Mouse (Mus musculus) intestine, embryonic 15.5 days (tissue): ENCODE data around the gene Ppm1l. TPM values are rescaled to one million over a fixed set of nuclear protein-coding genes. Genes with fewer than 3 reads are reported as not detected.

Source experiments
- ATAC-seq: fragments of 200-750 bp; cut with Nextera tagmentation; 2 replicates; pipeline ENCODE4 v1.8.0; 2017; ENCODE audit warnings: moderate TSS enrichment, moderate library complexity
- H3K27ac ChIP-seq: fragments of 300-500 bp; sonication (generic); 2 replicates; pipeline ENCODE4 v1.5.1; 2015; ENCODE audit warnings: mild to moderate bottlenecking, inconsistent platforms
- H3K27me3 ChIP-seq: fragments of 300-500 bp; sonication (generic); replicated peaks from 2 replicates; pipeline ENCODE4 v1.6.1; 2015; ENCODE audit warnings: inconsistent platforms
- H3K36me3 ChIP-seq: fragments of 300-500 bp; sonication (generic); 2 replicates; pipeline ENCODE4 v1.6.1; 2015; ENCODE audit warnings: inconsistent platforms
- H3K4me1 ChIP-seq: fragments of 300-500 bp; sonication (generic); replicated peaks from 2 replicates; pipeline ENCODE4 v1.6.1; 2015; ENCODE audit warnings: inconsistent platforms
- H3K4me2 ChIP-seq: fragments of 300-500 bp; sonication (generic); replicated peaks from 2 replicates; pipeline ENCODE4 v1.6.1; 2015; ENCODE audit warnings: mild to moderate bottlenecking, inconsistent platforms
- H3K4me3 ChIP-seq: fragments of 300-500 bp; sonication (generic); replicated peaks from 2 replicates; pipeline ENCODE4 v1.5.1; 2015; ENCODE audit warnings: inconsistent platforms
- H3K9ac ChIP-seq: fragments of 300-500 bp; sonication (generic); 2 replicates; pipeline ENCODE4 v1.6.1; 2015; ENCODE audit warnings: inconsistent platforms
- H3K9me3 ChIP-seq: fragments of 300-500 bp; sonication (generic); 2 replicates; pipeline ENCODE4 v1.6.1; 2016; ENCODE audit warnings: inconsistent platforms
- WGBS: fragments of 180-500 bp; shearing (Covaris S2); methylation state at CpG from one replicate; pipeline ENCODE4 v1.1.7; 2015; 5-methylcytosine and 5-hydroxymethylcytosine counted together
- polyA plus RNA-seq: library from polyadenylated mRNA; unstranded; fragments of >200 nt; fragmentation: Nextera tagmentation; extraction: Ambion mirVana; gene quantifications from 2 replicates; pipeline ENCODE4 v1.2.1, GENCODE M21; 2015

Gene Ppm1l
- polyA plus RNA-seq, 1 experiment from 2014 or later: 5.8 TPM

DNA sequence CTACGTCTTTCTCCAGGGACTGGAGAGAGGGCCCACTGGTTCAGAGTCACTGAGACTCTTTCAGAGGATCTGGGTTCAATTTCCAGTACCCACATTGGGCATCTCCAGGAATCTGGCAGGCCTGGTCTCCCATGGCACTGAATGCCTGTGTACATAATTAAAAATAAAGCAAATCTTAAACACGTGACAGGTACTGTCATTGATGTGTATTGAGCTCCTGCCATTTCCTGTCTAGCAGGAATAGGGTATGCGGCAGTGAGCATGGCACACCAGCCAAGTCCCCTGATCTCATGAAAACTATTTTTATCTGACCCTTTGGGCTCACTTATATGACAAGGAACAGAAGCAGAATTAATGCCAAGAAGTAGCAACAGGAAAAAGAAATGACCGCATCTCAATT is 110.6 kb downstream of the Ppm1l start:
- no peaks in the 10 kb centered on the region for H3K4me1 ChIP-seq
- H3K27me3 ChIP-seq: no peaks in the 10 kb centered on the region
- H3K27ac ChIP-seq: no peak overlapping the region
- WGBS: 83% methylated on average over 4 of the region's 4 CpGs
- no peak overlapping the region for H3K9ac ChIP-seq
- no peak for ATAC-seq
- H3K36me3 ChIP-seq: no peaks in the 10 kb centered on the region
- no peak overlapping the region for H3K4me3 ChIP-seq
- H3K4me2 ChIP-seq: no peak overlapping the region
- H3K9me3 ChIP-seq: no peaks in the 10 kb centered on the region

GRCm38 (mm10) chr3:69428221-69428620 is 111.6 kb downstream of the Ppm1l start:
- no peak overlapping the region for H3K4me3 ChIP-seq
- WGBS: 75% methylated on average over 3 of the region's 3 CpGs
- no peak for ATAC-seq
- no peak overlapping the region for H3K27ac ChIP-seq
- no peaks in the 10 kb centered on the region for H3K27me3 ChIP-seq
- H3K4me2 ChIP-seq: no peak overlapping the region
- H3K36me3 ChIP-seq: no peaks in the 10 kb centered on the region
- no peaks in the 10 kb centered on the region for H3K4me1 ChIP-seq
- no peaks in the 10 kb centered on the region for H3K9me3 ChIP-seq
- H3K9ac ChIP-seq: no peak overlapping the region

- Histone ChIP-seq H3K9ac (no peak overlapping the region), H3K27me3 (no peaks in the 10 kb centered on the region), H3K9me3 (no peaks in the 10 kb centered on the region), H3K4me1 (no peaks in the 10 kb centered on the region), H3K36me3 (no peaks in the 10 kb centered on the region), H3K4me2 (no peak overlapping the region), H3K4me3 (no peak overlapping the region), H3K27ac (no peak overlapping the region)
- WGBS: 93% methylated on average over 5 of the region's 5 CpGs
- no peak for ATAC-seq
Measured at GRCm38 (mm10) chr3:69429319-69429718, 112.7 kb downstream of the Ppm1l start.

DNA sequence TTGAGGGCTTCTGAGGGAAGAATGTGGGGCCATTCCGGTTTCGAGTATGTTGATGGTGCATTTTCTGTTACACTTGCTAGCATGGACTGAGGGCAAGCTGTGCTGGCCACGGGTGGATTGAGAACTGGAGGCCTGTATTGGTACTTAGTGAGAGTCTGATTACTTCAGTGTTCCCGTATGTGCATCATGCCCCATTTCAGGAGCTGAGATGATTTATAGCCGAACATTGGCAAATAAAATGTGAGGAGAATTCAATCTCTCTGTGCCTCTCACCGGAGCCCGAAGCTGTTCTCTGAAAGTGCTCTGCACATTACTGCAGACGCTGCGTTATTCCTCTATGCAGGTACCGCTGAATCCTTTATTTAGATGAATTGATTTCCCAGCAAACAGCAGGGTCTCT is 116.9 kb downstream of the Ppm1l start:
- Histone ChIP-seq H3K27ac (no peak overlapping the region), H3K36me3 (no peaks in the 10 kb centered on the region), H3K27me3 (no peaks in the 10 kb centered on the region), H3K4me3 (no peak overlapping the region), H3K9me3 (no peaks in the 10 kb centered on the region), H3K9ac (no peak overlapping the region), H3K4me2 (no peak overlapping the region), H3K4me1 (no peaks in the 10 kb centered on the region)
- ATAC-seq: no peak
- WGBS: 88% methylated on average over 10 of the region's 10 CpGs

DNA sequence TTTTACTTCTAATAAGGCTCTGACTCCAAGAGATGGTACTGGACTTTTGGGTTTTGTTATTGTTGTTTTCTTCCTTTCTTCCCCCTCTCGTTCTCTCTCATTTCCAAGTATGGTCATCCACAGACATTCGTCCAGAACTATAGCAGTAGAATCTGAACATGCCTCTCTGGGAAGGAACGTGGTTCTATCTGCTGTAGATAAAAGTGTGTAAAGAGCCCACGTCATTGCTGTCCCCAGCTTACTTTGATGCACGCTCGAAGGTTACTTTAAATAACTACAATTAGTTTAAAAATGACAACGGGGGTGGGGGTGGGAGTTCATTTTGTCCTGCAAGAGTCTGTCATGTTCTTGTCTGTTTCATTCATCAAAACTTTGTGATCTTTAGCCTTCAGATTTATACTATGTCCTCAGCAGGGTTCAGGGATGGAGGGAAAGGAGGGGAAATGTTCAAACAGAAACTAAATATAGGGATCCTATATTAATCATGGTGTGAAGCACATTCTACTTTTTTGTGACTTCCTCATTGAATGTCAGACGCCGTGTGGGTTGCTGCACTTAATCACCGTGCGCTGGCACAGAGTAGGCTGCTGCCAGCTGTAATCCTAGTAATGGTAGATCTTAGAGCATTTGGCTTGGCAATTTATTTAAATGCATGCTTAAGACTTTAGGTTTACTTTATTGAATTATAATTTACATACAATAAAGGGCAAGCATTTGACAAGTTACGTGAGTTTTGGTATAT is 122.3 kb downstream of the Ppm1l start:
- ATAC-seq: no peak
- no peak overlapping the region for H3K4me2 ChIP-seq

GRCm38 (mm10) chr3:69440761-69441160 is 124.1 kb downstream of the Ppm1l start:
- no peaks in the 10 kb centered on the region for H3K4me1 ChIP-seq
- no peak overlapping the region for H3K27ac ChIP-seq
- no peak overlapping the region for H3K4me3 ChIP-seq
- no peaks in the 10 kb centered on the region for H3K9me3 ChIP-seq
- H3K27me3 ChIP-seq: no peaks in the 10 kb centered on the region
- H3K4me2 ChIP-seq: no peak overlapping the region
- no peak for ATAC-seq
- H3K36me3 ChIP-seq: no peaks in the 10 kb centered on the region
- 65% methylated on average over 5 of the region's 5 CpGs for WGBS
- H3K9ac ChIP-seq: no peak overlapping the region

More for the DNA sequence above, 122.3 kb downstream of the Ppm1l start:
- no peak overlapping the region for H3K27ac ChIP-seq
- WGBS: 70% methylated on average over 12 of the region's 12 CpGs
- no peaks in the 10 kb centered on the region for H3K9me3 ChIP-seq
- no peaks in the 10 kb centered on the region for H3K36me3 ChIP-seq
- H3K27me3 ChIP-seq: no peaks in the 10 kb centered on the region
- no peaks in the 10 kb centered on the region for H3K4me1 ChIP-seq
- no peak overlapping the region for H3K4me3 ChIP-seq
- no peak overlapping the region for H3K9ac ChIP-seq

DNA sequence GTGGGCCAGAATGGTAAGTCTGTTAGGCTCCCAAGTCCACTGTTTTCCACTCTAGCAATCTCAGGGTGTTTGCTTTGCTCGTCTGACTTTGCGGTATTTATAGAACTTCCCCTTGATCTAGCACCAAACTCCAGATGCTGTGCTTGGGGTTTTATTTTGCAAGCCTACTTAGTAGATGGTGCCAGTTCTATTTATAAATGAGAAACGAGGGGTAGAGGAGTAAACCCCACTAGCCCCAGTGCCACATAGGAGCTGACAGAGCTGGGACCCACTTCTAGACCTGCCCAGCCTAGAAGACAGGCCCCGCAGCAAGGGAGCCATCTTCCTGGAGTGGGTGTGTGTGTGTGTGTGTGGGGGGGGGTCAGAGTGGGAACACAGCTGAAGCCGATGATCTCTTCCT is 130.3 kb downstream of the Ppm1l start:
- no peaks in the 10 kb centered on the region for H3K9me3 ChIP-seq

GRCm38 (mm10) chr3:69449041-69449440 is 132.4 kb downstream of the Ppm1l start:
- H3K4me3 ChIP-seq: no peak overlapping the region
- no peak overlapping the region for H3K4me2 ChIP-seq
- 83% methylated on average over 3 of the region's 3 CpGs for WGBS
- no peaks in the 10 kb centered on the region for H3K4me1 ChIP-seq
- ATAC-seq: no peak
- H3K9me3 ChIP-seq: no peaks in the 10 kb centered on the region
- H3K36me3 ChIP-seq: no peaks in the 10 kb centered on the region
- no peak overlapping the region for H3K27ac ChIP-seq
- H3K9ac ChIP-seq: no peak overlapping the region
- no peaks in the 10 kb centered on the region for H3K27me3 ChIP-seq

More for the DNA sequence above, 130.3 kb downstream of the Ppm1l start:
- no peak for ATAC-seq
- H3K27me3 ChIP-seq: no peaks in the 10 kb centered on the region
- H3K4me3 ChIP-seq: no peak overlapping the region
- no peaks in the 10 kb centered on the region for H3K36me3 ChIP-seq
- H3K9ac ChIP-seq: no peak overlapping the region
- H3K4me1 ChIP-seq: no peaks in the 10 kb centered on the region
- H3K4me2 ChIP-seq: no peak overlapping the region
- no peak overlapping the region for H3K27ac ChIP-seq
- WGBS: 74% methylated on average over 5 of the region's 5 CpGs

GRCm38 (mm10) chr3:69454330-69454729 is 137.7 kb downstream of the Ppm1l start:
- no peak overlapping the region for H3K27ac ChIP-seq

GRCm38 (mm10) chr3:69456071-69456470 is 139.4 kb downstream of the Ppm1l start:
- no peak overlapping the region for H3K9ac ChIP-seq
- no peaks in the 10 kb centered on the region for H3K36me3 ChIP-seq
- no peaks in the 10 kb centered on the region for H3K27me3 ChIP-seq
- no peaks in the 10 kb centered on the region for H3K4me1 ChIP-seq
- no peaks in the 10 kb centered on the region for H3K9me3 ChIP-seq
- 90% methylated on average over 5 of the region's 5 CpGs for WGBS
- no peak overlapping the region for H3K27ac ChIP-seq
- H3K4me3 ChIP-seq: no peak overlapping the region
- H3K4me2 ChIP-seq: no peak overlapping the region
- no peak for ATAC-seq

More at GRCm38 (mm10) chr3:69454330-69454729, 137.7 kb downstream of the Ppm1l start:
- H3K36me3 ChIP-seq: no peaks in the 10 kb centered on the region
- WGBS: 82% methylated on average over 3 of the region's 3 CpGs
- no peak for ATAC-seq
- H3K4me1 ChIP-seq: no peaks in the 10 kb centered on the region
- no peak overlapping the region for H3K4me3 ChIP-seq
- no peaks in the 10 kb centered on the region for H3K27me3 ChIP-seq
- H3K9ac ChIP-seq: no peak overlapping the region
- no peaks in the 10 kb centered on the region for H3K9me3 ChIP-seq
- no peak overlapping the region for H3K4me2 ChIP-seq

DNA sequence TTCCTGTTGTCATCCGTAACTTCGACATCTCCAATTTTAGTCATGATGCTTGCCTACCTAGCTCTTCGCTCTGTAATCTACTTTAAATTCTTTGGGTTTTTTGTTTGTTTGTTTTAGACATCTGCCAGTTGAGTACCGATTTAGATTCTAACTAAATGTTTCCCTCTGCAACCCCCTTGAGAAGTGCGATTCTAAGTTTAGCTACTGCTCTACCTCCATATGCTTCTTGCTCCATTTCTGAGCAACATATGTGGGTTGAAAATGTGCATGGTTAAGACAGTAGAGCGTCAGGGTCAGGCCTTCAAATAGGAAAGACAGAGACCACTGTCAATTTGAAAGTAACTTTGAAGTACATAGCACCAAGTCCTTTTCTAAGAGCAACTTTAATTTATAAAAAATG is 142.1 kb downstream of the Ppm1l start:
- Histone ChIP-seq H3K27me3 (no peaks in the 10 kb centered on the region), H3K4me2 (no peak overlapping the region), H3K4me3 (no peak overlapping the region), H3K36me3 (no peaks in the 10 kb centered on the region), H3K9ac (no peak overlapping the region), H3K9me3 (no peaks in the 10 kb centered on the region), H3K27ac (no peak overlapping the region), H3K4me1 (no peaks in the 10 kb centered on the region)
- ATAC-seq: no peak
- 82% methylated on average over 6 of the region's 6 CpGs for WGBS

DNA sequence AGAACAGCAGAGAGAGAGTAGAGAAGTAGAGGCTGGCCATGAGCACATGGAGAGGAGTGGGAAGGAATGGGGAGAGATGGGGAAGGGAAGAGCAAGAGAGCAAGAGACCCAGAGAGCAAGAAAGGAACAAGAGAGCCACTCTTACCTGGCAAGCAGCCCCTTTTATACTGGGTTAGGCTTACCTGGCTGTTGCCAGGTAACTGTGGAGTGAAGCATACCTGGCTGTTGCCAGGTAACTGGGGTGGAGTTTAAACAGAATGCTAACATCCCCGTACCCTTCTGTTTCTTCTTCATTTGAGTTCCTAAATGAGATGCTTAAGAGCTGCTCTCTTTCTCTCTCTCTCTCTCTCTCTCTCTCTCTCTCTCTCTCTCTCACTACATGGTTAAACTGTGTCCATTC is 145.3 kb downstream of the Ppm1l start:
- Histone ChIP-seq H3K27ac (no peak overlapping the region), H3K36me3 (no peaks in the 10 kb centered on the region), H3K4me1 (no peaks in the 10 kb centered on the region), H3K9ac (no peak overlapping the region), H3K9me3 (no peaks in the 10 kb centered on the region), H3K4me3 (no peak overlapping the region), H3K27me3 (no peaks in the 10 kb centered on the region), H3K4me2 (no peak overlapping the region)
- no peak for ATAC-seq
- 57% methylated on average over 1 of the region's 1 CpGs for WGBS

DNA sequence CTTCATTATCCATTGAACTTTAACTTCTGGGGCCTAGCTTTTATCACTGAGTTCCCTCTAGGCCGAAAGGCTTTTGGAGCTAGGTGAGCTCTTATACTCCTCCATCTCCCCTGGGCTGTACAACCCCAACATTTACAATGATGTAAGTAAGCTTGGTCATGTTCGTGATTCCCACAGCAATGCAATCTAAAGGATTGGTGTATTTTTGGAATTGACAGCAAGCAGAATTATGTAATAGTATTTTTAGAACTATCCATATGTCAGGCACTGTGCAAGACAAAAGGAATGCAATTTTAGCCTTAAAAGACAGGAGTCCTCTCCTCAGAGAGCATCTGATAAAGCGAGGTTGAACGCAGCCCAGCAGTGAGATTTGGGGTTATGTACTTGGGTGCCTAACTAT is 149.1 kb downstream of the Ppm1l start:
- Histone ChIP-seq H3K9ac (no peak overlapping the region), H3K27me3 (no peaks in the 10 kb centered on the region), H3K4me3 (no peak overlapping the region), H3K36me3 (no peaks in the 10 kb centered on the region), H3K4me1 (peaks cover 2% of the 10 kb centered on the region; the same call in 1 of the 2 replicates), H3K4me2 (no peak overlapping the region), H3K27ac (no peak overlapping the region), H3K9me3 (no peaks in the 10 kb centered on the region)
- ATAC-seq: no peak
- 94% methylated on average over 4 of the region's 4 CpGs for WGBS
